Mouse (Mus musculus): ENCODE data around the gene Macrod2.

Gene Macrod2

DNA sequence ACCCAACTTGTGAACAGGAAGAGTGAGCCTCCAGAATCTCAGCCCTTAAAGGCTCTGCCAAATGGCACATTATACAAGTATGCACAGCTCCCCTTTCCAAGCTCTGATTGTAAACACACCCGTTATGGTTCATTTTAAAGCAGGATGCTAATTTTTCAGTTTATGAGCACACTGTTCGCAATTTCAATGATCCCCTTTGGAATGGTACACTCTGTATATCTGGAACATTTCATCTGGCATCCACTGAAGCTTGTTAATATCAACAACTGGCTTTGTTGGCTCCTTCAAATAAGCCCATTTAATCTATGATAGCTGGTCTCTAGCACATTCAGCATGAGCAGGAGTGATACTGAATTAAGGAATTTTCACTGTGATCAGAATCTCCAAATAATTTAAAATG is 1222.6 kb downstream of the Macrod2 start:
- no peak for DNase-seq (ENCODE audit: extremely low read depth, low read depth)

DNA sequence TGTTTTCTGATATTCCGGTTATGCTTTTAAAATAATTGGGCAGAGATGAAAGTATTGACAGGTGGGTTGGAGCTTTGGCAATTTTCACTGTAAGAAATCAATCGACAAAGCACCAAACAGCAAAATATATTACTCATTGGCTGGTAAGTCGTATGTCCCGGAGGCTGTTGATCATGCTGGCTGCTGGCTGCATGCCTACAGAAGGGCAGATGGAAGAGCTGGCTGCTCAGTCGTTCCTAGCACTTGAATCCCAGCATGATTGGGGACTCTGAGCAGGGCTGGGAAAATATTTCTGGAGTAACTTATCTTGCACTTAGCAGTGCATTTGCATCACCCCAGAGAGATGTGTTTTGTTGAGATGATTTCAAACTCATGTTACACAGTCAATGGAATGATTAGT is 1223.1 kb downstream of the Macrod2 start:
- DNase-seq (ENCODE audit: extremely low read depth, low read depth) = no peak

DNA sequence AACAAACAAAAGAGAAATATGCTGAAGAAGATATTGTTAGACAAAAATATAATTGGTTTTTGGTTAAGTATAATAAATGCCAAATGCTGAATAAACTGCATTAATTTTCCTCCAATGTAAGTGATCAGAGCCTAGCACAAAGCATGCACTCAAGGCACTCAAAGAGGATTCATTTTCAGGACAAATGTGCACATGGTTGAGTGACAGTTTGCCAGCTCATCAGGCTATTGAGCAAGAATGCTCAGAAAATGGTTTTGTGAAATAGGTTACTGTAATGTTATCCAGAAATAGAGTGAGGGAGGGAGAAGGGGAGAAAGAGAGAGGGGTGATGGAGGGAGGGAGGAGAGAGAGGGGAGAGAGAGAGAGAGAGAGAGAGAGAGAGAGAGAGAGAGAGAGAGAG is 1268.9 kb downstream of the Macrod2 start:
- no peak for DNase-seq (ENCODE audit: extremely low read depth, low read depth)

DNA sequence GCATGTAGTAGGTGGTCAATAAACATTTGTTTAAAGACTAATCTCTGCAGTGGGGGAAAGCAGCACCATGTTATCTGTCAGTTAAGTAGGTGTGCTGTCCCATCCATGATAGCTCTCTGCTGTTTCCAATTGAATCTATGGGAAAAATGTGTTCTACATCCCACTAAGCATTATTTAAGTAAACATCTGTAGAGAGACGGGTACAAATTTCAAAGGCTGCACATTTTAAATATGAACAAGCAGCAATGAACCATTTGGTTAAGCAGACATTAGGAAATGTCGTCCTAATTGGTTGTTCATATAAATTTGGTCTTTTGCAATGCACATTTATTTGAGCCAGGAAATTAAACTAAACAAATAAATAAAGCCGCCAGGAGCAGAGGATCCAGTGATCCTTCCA is 1277.7 kb downstream of the Macrod2 start:
- DNase-seq (ENCODE audit: extremely low read depth, low read depth) = no peak

DNA sequence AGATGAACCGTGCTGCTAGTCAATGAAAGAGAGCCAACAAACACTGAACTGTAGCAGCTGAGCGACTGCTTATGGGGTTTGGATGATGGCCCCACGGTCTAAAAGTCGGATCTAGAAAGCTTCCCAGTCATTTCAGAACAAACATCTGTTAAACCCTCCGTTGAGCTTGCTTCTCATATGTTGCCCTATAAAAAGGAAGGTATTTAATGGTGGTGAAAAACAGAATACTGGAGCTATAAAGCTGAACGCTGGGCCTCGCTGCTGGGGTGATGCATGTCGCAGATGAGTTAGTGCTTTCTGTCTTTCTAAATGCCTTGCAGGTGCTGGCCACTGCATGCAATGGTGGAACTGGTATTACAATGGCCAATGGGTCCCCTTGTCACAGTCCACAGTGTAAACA is 1278.3 kb downstream of the Macrod2 start:
- no peak for DNase-seq (ENCODE audit: extremely low read depth, low read depth)

DNA sequence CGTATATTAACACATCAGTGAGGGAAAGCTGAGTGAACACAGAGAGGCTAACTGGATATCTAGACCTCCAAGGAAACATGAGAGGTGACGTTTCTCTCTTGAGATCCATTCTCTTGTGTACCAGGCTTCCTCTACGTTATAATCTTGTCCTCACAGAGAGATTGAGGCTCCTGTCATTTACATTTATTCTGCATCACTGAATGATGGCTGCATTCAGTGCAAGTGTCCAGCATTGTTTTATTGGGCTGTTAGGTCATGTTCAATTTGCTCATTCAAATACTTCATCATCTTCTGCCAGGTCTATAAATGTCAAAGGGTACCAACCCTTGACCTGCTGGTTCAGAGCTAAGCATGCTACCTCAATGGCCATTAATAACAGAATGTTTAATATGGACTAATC is 1302.4 kb downstream of the Macrod2 start:
- DNase-seq (ENCODE audit: extremely low read depth, low read depth) = no peak

DNA sequence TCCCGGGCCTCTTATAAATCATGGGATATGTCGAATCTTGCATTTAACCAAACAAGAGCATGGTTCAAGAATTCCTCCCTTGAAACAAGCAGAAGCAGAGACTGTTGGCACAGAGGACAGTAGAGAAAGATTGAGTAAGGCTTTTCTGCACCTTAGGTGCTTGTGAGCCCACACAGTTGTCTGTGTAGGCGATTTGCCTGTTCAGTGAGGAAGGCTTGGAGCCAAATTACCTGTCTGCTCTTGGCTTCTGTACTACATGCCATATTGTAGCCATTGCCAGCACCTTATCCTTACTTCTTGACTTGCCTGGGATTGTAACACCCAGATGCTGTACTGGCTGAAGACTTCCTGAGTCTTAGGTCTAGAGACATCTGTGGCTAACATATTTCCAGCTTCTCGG is 1303.2 kb downstream of the Macrod2 start:
- no peak for DNase-seq (ENCODE audit: extremely low read depth, low read depth)

DNA sequence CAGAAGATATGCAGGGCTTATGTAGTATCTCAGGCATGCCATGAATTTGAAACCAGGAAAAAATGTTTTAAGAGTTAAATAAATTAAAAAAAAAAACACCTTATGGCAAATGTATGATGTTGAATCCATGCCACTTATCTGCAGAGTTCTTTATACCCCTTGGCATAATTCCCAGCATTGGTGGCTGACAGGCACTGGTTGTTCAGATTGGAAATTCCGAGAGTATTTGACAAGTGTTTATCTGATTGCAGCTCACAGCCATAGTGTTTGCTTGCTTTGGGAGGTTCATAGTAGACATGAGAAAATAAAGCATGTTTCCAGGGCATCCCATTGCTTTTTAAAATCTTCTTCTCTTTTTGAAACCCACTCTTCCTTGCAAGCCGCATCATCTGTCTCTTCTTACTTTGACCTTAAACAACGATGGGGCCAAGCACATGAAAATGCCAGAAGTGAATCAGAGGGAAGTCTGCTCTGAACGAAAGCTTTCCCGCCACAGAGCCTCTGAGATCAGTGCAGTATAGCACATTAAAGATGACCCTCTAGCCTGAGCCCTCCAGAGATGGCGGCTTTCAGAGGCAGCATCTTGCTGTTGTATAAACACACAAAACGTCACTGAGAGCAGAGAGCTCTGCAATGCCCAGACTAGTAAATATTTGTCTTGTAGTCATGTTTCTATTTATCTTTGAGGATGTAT is 1305.8 kb downstream of the Macrod2 start:
- no peak for DNase-seq (ENCODE audit: extremely low read depth, low read depth)

DNA sequence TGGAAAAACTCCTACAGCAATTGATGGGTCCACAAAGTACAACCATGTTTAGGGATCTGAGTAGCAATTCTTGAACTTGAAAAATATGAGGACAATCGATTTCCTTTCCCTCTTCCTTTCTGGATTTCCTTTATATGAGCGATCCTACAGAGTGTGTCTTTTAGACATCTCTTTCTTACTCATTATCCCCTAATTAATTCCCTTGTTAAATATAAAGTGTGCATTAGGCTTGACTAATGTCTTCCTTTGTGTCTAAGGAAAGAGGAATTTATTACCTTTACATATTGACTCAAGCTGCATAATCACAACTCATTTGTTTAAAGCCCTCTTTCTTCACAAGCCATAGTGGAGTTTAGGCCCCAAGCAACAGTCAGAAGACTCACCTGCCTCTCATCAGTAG is 1316.7 kb downstream of the Macrod2 start:
- no peak for DNase-seq (ENCODE audit: extremely low read depth, low read depth)

DNA sequence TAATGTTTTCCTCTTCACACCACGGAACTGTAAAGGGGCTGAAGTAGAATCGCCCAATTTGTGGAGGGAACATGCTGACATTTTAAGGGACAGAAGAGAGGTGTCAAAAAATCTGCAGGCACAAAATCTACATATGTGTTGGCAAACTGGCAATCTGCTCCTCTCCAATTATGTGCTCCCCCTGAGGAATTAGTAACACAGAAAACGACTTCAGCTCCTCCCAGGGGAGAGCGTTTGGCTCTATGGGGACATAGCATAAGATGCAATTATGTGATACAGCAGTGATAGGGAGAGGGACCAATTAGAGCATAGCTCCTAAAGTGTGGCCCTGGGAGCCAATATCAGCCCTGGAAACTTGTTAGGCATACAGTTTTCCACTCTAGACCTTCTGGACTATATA is 1317.2 kb downstream of the Macrod2 start:
- no peak for DNase-seq (ENCODE audit: extremely low read depth, low read depth)

DNA sequence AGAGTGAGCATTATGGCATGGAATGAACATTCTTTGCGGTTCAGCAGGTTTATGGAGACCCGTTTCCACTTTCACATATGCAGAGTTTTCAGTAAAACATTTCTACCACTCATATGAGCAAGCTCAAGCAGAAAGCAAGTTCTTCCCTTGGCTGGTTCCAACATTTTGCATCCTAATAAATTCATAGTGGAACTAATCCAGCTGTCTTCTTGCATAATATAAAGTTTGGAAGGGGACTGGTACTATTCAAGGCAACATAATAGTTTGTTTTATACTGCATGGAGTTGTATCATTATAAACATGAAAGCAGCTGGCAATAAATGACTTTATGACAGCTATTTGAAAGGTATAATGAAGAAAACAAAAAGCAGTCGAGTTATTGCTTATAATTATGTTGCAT is 1320.0 kb downstream of the Macrod2 start:
- no peak for DNase-seq (ENCODE audit: extremely low read depth, low read depth)

DNA sequence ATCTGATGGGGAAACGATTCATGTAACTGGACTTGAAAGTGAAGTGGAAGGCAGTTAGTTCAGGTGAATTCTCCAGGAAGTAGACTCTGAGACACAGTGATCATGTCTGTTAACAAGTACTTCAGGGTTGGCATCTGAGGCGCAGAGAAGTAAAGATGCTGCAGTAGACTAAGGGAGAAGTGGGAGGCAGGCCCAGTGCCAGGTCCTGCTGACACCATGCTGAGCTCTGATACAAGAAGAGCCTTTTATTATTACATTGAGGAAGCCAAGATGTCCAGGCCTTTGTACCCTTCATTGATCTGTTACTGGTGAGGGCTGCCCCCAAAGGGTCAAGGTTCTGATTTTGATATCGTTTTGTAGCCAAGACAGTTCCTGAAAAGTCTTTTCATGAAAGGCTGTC is 1327.4 kb downstream of the Macrod2 start:
- no peak for DNase-seq (ENCODE audit: extremely low read depth, low read depth)

DNA sequence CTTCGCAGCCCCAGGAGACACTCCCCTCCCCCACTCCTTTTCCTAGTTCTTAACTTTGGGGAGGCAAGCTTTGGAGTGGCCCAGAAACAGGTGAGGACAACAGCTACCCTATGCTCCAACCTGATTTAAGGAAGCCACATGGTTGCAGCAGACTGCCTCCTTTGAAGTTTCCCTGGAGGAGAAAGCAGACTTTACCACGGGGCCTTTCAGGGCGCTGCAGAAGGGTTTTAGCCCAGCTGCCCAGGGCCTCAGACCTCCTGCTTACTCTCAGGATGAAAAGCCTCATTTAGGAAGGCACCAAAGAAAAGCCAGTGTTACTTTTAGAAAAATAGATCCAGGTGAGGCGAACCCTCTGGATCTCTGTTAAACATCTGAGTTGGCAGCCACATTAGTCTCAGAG is 1333.9 kb downstream of the Macrod2 start:
- DNase-seq (ENCODE audit: extremely low read depth, low read depth) = no peak

DNA sequence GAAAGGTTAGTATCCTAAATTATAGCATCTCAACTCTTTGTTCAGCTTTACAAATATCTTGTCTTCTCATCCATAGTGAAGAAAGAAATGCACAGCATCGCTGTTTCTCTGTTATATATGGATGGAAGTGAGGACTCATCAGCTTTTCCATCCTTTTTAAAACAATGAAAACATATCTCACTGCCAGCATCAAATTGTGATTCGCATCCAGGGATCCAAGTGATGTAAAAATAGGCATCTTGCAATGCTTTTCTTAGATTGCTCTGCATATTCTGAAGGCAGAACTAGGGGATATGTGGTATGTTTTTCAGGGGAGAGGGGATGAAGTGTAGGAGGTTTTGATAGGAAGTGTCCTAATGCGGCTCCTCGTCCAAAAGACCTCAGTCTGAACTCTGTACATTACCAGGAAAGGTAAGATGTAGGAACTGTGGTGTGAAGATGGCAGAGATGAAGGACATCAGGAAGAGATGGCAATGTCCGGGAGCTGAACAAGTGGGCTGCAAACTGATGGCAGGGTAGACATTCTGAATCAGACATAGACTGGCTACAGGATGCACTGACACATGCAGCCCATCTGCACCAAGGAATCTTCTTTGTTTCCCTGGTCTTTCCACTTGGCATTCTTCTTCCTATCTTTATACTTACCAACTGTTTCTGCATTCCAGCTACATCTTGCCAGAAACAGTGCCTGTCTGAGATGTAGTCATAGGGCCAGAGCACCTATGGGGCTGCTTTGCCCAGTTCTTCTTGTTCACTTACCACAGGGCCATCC is 1341.8 kb downstream of the Macrod2 start:
- DNase-seq (ENCODE audit: extremely low read depth, low read depth) = no peak

DNA sequence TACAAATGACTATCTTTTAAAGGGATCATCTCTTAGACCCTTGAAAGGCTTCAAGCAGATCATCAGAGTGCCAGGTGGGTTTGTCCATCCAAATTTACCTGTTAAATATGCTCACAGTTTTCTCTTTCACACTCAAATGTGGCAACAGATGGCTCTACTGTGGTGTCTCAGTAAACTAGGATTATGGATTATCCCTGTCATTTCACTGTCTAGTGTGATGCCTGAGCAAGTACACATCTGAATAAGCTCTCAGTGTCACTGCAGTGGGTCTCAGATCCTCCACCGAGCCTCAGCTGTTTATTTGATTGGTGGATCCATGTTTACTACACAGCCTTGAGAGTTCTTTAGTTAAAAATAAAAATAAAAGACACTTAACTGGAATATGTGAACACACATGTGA is 1343.6 kb downstream of the Macrod2 start:
- DNase-seq (ENCODE audit: extremely low read depth, low read depth) = no peak

DNA sequence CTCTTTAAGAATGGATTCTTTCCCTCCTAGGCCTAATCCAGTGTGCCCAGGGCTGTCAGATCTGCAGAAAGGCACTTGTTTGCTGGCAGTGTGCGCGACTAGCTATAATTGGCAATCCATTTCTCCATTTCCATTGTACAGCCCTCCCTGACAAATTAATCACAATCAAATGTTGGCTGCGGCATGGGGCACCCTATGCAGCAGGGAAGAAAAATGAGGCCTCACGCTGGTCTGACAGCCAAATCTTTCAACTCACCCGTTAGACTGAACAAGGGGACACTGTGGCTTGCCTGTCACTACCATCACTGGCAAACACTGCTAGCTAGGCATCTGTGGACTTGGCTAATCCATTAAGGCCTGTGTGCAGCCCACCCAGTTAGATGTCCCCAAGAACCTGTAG is 1345.2 kb downstream of the Macrod2 start:
- DNase-seq (ENCODE audit: extremely low read depth, low read depth) = no peak

DNA sequence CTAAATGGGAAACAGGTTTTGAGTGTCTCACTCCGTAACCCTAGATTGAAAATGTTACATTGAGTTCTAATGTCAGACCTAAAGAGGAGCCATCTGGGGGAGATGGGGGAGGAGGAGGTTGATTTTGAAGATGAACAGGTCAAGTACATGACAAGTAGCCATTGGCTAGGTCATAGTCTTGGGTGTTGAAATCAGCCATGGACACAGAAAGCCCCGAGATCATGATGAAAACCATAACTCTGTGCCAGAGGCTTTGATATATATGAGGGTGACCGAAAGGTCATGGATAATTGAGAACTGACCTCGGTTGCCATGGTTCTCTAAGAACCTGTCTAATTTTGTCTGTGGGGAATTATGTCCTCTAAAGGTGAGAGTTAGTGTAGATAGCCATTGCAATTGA is 1405.1 kb downstream of the Macrod2 start:
- no peak for DNase-seq (ENCODE audit: extremely low read depth, low read depth)

DNA sequence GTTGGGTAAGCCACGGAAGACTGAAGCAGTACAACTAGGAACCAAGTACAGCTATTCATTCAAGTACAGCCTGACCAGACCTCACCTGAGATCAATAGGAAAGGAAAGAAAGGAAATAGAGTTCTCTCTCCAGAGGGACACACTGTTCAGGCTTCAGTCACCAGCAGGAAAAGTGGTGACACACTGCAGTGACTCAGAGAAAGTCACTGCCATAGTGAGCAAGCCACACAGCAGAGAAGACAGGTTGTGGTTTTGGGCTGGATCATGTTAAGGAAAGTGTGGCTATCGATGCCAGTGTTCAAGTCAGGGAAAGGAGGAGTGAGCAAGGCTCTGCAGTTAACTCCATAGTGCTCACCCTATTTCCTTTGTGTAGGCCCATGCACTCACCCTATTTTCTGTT is 1405.8 kb downstream of the Macrod2 start:
- no peak for DNase-seq (ENCODE audit: extremely low read depth, low read depth)

DNA sequence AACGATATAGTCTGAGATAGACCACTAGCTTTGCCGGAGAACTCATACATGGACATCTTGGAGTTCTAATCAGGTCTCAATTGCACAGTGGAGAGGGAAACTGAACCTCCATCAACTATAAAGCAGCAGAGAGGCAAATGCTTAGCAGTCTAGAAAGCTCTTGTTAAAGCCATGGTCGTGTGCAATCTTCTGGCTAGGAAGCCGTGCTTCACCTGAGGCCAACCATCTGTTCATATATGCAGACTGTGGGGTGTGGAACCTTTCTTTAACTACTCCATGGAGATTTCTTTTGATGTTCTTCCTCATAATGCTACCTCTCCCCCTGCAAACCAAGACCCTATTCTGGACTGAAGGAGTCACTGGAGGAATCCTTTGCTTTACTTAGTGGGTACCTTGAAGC is 1421.2 kb downstream of the Macrod2 start:
- DNase-seq (ENCODE audit: extremely low read depth, low read depth) = no peak

DNA sequence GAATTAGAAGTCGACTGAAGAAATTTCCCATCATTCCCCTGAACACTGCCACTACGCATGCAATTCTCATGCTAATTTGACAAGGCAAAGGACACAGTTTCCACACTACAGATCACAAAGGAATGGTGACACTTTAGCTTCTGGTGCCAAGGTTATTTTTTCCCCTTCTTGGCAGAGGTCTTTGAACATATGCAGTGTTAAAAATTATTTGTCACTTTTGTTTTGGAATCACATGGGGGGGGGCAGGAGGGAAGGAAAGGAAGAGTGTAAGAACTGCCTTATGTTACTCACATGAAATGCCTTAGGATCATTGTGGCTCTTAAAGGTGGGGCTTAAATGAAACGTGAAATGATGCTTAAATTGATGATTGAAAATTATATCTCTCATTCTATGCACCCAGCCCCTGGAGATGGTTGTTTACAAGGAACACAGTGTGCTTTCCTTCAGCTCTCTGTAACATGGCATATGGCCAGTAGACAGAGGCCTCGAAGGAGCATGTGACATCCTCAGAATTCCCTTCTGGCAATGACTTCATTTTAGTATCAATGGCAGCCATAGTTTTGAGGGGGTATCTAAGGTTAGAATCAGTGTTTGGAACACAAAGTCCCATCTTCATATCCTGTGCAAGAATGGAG is 1422.6 kb downstream of the Macrod2 start:
- no peak for DNase-seq (ENCODE audit: extremely low read depth, low read depth)

DNA sequence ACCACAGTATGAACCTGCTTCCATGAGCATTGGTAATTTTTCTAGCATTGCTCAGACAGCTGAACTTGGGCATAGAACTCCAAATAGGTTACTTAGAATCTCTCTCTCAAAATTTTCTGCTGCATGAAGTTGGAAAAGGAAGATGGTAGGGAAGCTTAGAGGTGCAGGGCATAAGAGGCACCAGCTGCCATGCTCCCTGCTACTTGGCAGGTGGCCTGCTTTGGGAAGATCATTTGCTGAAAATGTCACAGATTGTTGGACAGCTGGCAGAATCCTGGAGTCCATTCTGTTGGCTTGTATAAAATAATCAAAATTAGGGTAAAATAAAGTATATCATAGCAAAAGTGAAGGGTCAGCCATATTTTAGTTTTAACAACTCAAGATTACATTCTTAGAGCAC is 1425.7 kb downstream of the Macrod2 start:
- DNase-seq (ENCODE audit: extremely low read depth, low read depth) = no peak

DNA sequence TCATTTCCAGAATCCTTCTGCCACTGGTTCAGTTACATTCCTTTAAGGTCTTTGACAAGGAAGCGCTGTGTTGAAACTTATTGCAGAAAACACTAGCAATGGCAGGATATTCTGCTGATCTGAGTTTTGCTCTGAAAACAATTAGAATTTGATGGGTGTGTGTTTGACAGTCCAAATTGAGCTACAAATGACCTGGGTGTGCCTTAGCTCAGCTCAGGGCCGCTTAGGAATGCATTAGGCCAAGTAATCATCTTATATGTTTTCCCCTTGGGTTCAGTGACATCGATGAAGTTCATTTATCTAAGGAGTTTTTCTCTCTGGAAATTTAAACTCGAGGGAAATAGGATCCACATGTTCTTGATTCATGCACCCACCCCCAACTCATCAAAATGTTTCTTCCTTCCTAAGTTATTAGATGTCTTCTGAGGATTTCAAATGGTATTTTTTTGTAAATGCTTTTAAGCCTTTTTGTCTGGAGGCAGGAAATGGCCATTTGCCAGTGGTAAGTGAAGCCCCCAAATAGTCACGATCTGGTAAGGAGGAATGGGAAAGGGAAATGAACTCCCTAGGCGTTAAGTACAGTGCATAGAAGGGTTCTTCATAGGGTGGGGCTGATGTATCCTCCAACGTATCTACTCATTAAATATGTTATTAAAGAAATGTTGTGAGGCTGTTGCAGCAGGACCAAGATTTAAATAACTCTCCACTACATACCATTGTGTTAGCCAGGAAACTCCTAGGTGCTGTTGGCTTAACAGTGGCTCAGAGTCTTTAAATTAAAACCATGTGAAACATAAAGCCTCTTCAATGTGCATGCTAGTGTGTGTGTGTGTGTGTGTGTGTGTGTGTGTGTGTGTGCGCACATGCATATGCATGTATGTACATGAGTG is 1430.7 kb downstream of the Macrod2 start:
- no peak for DNase-seq (ENCODE audit: extremely low read depth, low read depth)

All from MEL-GATA-1-ER (cell line).